Mouse (Mus musculus) forebrain, embryonic 16.5 days (tissue): ENCODE data around the gene Ngfr. TPM values are rescaled to one million over a fixed set of nuclear protein-coding genes. Genes with fewer than 3 reads are reported as not detected.

Experiments
- ATAC-seq: fragments of 200-750 bp; cut with Nextera tagmentation; 2 replicates; pipeline ENCODE4 v1.8.0; 2017; ENCODE audit warnings: mild to moderate bottlenecking, moderate library complexity
- H3K27ac ChIP-seq: fragments of 300-500 bp; sonication (generic); 2 replicates; pipeline ENCODE4 v1.5.1; 2014; ENCODE audit warnings: low read length, control low read depth
- H3K27me3 ChIP-seq: fragments of 300-500 bp; sonication (generic); replicated peaks from 2 replicates; pipeline ENCODE4 v1.6.1; 2014; ENCODE audit warnings: low read length; ENCODE audit not compliant: control insufficient read depth, insufficient read depth
- H3K36me3 ChIP-seq: fragments of 300-500 bp; sonication (generic); 2 replicates; pipeline ENCODE4 v1.6.1; 2014; ENCODE audit not compliant: control insufficient read depth, insufficient read depth
- H3K4me1 ChIP-seq: fragments of 300-500 bp; sonication (generic); replicated peaks from 2 replicates; pipeline ENCODE4 v1.6.1; 2014; ENCODE audit warnings: low read length; ENCODE audit not compliant: control insufficient read depth, insufficient read depth
- H3K4me2 ChIP-seq: fragments of 300-500 bp; sonication (generic); 2 replicates; pipeline ENCODE4 v1.6.1; 2014; ENCODE audit warnings: mild to moderate bottlenecking, low read length, control low read depth
- H3K4me3 ChIP-seq: fragments of 300-500 bp; sonication (generic); replicated peaks from 2 replicates; pipeline ENCODE4 v1.5.1; 2014; ENCODE audit warnings: mild to moderate bottlenecking, low read length, control low read depth
- H3K9ac ChIP-seq: fragments of 300-500 bp; sonication (generic); replicated peaks from 2 replicates; pipeline ENCODE4 v1.6.1; 2014; ENCODE audit warnings: low read depth, low read length, control low read depth
- H3K9me3 ChIP-seq: fragments of 300-500 bp; sonication (generic); 2 replicates; pipeline ENCODE4 v1.6.1; 2016; ENCODE audit warnings: low read length; ENCODE audit not compliant: control insufficient read depth
- WGBS: fragments of 180-500 bp; shearing (Covaris S2); extraction: QIAGEN DNeasy Blood & Tissue Kit; methylation state at CpG from one replicate; pipeline ENCODE4 v1.1.7; 2014; 5-methylcytosine and 5-hydroxymethylcytosine counted together
- polyA plus RNA-seq: library from polyadenylated mRNA; unstranded; fragments of >200 nt; fragmentation: Nextera tagmentation; extraction: Ambion mirVana; gene quantifications from 2 replicates; pipeline ENCODE4 v1.2.1, GENCODE M21; 2015

Gene Ngfr
- polyA plus RNA-seq, 1 experiment from 2014 or later, result 8.2 TPM

GRCm38 (mm10) chr11:95565327-95565726 lies 22.2 kb downstream of the Ngfr start:
- 91% methylated on average over 10 of the region's 10 CpGs for WGBS
- H3K4me2 ChIP-seq, result no peak overlapping the region

GRCm38 (mm10) chr11:95563849-95564248 lies 23.7 kb downstream of the Ngfr start:
- no peak overlapping the region for H3K4me3 ChIP-seq
- H3K27ac ChIP-seq, result no peak overlapping the region
- 97% methylated on average over 5 of the region's 5 CpGs for WGBS
- no peaks in the 10 kb centered on the region for H3K27me3 ChIP-seq
- H3K9me3 ChIP-seq, result no peaks in the 10 kb centered on the region
- H3K9ac ChIP-seq, result no peak overlapping the region
- no peaks in the 10 kb centered on the region for H3K36me3 ChIP-seq
- H3K4me2 ChIP-seq, result no peak overlapping the region
- no peaks in the 10 kb centered on the region for H3K4me1 ChIP-seq
- ATAC-seq, result no peak

More at GRCm38 (mm10) chr11:95565327-95565726, 22.2 kb downstream of the Ngfr start:
- ATAC-seq, result no peak
- H3K27me3 ChIP-seq, result no peaks in the 10 kb centered on the region
- H3K4me1 ChIP-seq, result no peaks in the 10 kb centered on the region
- no peak overlapping the region for H3K27ac ChIP-seq
- no peaks in the 10 kb centered on the region for H3K36me3 ChIP-seq
- no peak overlapping the region for H3K4me3 ChIP-seq
- H3K9ac ChIP-seq, result no peak overlapping the region
- no peaks in the 10 kb centered on the region for H3K9me3 ChIP-seq

GRCm38 (mm10) chr11:95560773-95561172 lies 26.8 kb downstream of the Ngfr start:
- ATAC-seq, result no peak
- H3K4me2 ChIP-seq, result no peak overlapping the region
- 45% methylated on average over 3 of the region's 3 CpGs for WGBS
- H3K9ac ChIP-seq, result no peak overlapping the region
- H3K4me1 ChIP-seq, result no peaks in the 10 kb centered on the region
- no peaks in the 10 kb centered on the region for H3K36me3 ChIP-seq
- no peak overlapping the region for H3K4me3 ChIP-seq
- no peaks in the 10 kb centered on the region for H3K9me3 ChIP-seq
- no peak overlapping the region for H3K27ac ChIP-seq
- H3K27me3 ChIP-seq, result no peaks in the 10 kb centered on the region

- WGBS, result 55% methylated on average over 2 of the region's 2 CpGs
- Histone ChIP-seq H3K36me3 (no peaks in the 10 kb centered on the region), H3K9me3 (no peaks in the 10 kb centered on the region), H3K4me3 (no peak overlapping the region), H3K27me3 (no peaks in the 10 kb centered on the region), H3K9ac (no peak overlapping the region), H3K27ac (no peak overlapping the region), H3K4me2 (no peak overlapping the region), H3K4me1 (no peaks in the 10 kb centered on the region)
- no peak for ATAC-seq
Observed at GRCm38 (mm10) chr11:95559761-95560160, 27.8 kb downstream of the Ngfr start.

GRCm38 (mm10) chr11:95557719-95558118 lies 29.8 kb downstream of the Ngfr start:
- Histone ChIP-seq H3K4me1 (no peaks in the 10 kb centered on the region), H3K4me3 (no peak overlapping the region), H3K9me3 (no peaks in the 10 kb centered on the region), H3K9ac (no peak overlapping the region), H3K4me2 (no peak overlapping the region), H3K36me3 (no peaks in the 10 kb centered on the region), H3K27me3 (no peaks in the 10 kb centered on the region), H3K27ac (no peak overlapping the region)
- ATAC-seq, result no peak
- 19% methylated on average over 6 of the region's 6 CpGs for WGBS

- 83% methylated on average over 6 of the region's 6 CpGs for WGBS
- no peak for ATAC-seq
- no peak overlapping the region for H3K4me3 ChIP-seq
- no peak overlapping the region for H3K9ac ChIP-seq
- no peak overlapping the region for H3K27ac ChIP-seq
- H3K9me3 ChIP-seq, result no peaks in the 10 kb centered on the region
- no peaks in the 10 kb centered on the region for H3K27me3 ChIP-seq
- no peaks in the 10 kb centered on the region for H3K36me3 ChIP-seq
- H3K4me1 ChIP-seq, result no peaks in the 10 kb centered on the region
- H3K4me2 ChIP-seq, result no peak overlapping the region
Observed at GRCm38 (mm10) chr11:95557032-95557431, 30.5 kb downstream of the Ngfr start.

- Histone ChIP-seq H3K36me3 (no peaks in the 10 kb centered on the region), H3K27me3 (no peaks in the 10 kb centered on the region), H3K9me3 (no peaks in the 10 kb centered on the region), H3K27ac (no peak overlapping the region), H3K9ac (no peak overlapping the region), H3K4me3 (no peak overlapping the region), H3K4me2 (no peak overlapping the region), H3K4me1 (no peaks in the 10 kb centered on the region)
- ATAC-seq, result no peak
- WGBS, result 59% methylated on average over 8 of the region's 8 CpGs
Observed at GRCm38 (mm10) chr11:95555279-95555678, 32.3 kb downstream of the Ngfr start.

- no peaks in the 10 kb centered on the region for H3K9me3 ChIP-seq
- H3K4me1 ChIP-seq, result no peaks in the 10 kb centered on the region
- no peak for ATAC-seq
- no peaks in the 10 kb centered on the region for H3K27me3 ChIP-seq
- no peaks in the 10 kb centered on the region for H3K36me3 ChIP-seq
- no peak overlapping the region for H3K4me2 ChIP-seq
- no peak overlapping the region for H3K4me3 ChIP-seq
- H3K27ac ChIP-seq, result no peak overlapping the region
- WGBS, result 84% methylated on average over 12 of the region's 12 CpGs
- no peak overlapping the region for H3K9ac ChIP-seq
Observed at GRCm38 (mm10) chr11:95550301-95551021, 37.1 kb downstream of the Ngfr start.

GRCm38 (mm10) chr11:95546021-95546782 lies 41.3 kb downstream of the Ngfr start:
- WGBS, result 76% methylated on average over 10 of the region's 10 CpGs
- no peaks in the 10 kb centered on the region for H3K36me3 ChIP-seq
- no peaks in the 10 kb centered on the region for H3K27me3 ChIP-seq
- H3K4me3 ChIP-seq, result no peak overlapping the region
- H3K9me3 ChIP-seq, result no peaks in the 10 kb centered on the region
- no peak for ATAC-seq
- H3K4me2 ChIP-seq, result no peak overlapping the region
- no peak overlapping the region for H3K27ac ChIP-seq
- no peak overlapping the region for H3K9ac ChIP-seq
- H3K4me1 ChIP-seq, result no peaks in the 10 kb centered on the region
